Mouse (Mus musculus): ENCODE results near the gene BC005624.

DNA sequence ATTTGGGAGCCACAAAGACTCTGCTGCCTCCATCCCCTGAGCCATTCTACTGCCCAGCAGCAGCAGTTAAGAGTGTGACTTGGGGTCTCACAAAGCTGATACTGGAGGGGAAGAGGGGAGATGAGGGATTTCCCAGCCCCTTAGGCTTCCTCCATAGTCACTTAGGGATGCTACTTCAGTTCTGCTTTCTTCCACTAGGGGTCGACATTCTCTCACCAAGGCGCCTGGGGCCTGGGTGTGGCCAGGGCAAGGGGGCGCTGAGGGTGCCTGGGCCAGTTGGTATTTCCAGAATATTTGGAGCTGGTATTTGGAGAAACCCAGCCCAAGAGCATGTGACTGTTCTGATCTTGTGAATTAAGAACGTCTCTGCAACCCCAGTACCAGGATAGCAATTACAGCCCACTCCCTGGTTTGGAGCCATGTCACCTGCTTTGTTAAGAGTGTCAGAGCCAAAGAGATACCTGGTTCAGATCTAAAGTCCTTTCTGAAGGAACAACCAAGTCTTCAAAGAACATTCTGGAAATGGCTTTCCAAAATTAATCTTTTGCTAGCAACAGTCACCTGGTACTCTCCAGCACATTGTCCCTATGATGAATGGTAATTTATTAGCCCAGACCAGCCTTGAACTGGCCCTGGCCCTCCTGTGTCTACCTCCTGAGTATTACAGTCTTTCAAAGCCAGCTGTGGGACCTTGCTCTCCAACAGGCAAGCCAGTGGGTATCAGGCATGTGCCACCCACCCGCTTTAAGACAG, 42.8 kb upstream of the BC005624 start:
- TF ChIP-seq CTCF (IDR thresholded peaks at IDR 0.05; ENCODE audit: insufficient read depth, low read depth, low read length) (peak; percentile 93), POLR2A (IDR thresholded peaks at IDR 0.05; ENCODE audit: insufficient read depth, low read depth, low read length) (no peak)

Measured in olfactory bulb, adult 2 months (tissue).